Mouse (Mus musculus) neural tube, embryonic 11.5 days (tissue): ENCODE data around the gene Irak4. TPM values are rescaled to one million over a fixed set of nuclear protein-coding genes. Genes with fewer than 3 reads are reported as not detected.

Experiments used
- ATAC-seq: fragments of 200-750 bp; cut with Nextera tagmentation; 2 replicates; pipeline ENCODE4 v1.8.0; 2017; ENCODE audit warnings: moderate number of reproducible peaks, mild to moderate bottlenecking, moderate TSS enrichment, moderate library complexity; ENCODE audit not compliant: insufficient read depth, low FRiP score, low TSS enrichment
- DNase-seq: peaks from one replicate; pipeline ENCODE4 v3.0.0-alpha.2; 2015; ENCODE audit warnings: low spot score
- H3K27ac ChIP-seq: fragments of 300-500 bp; sonication (generic); 2 replicates; pipeline ENCODE4 v1.5.1; 2014; ENCODE audit warnings: low read depth, mild to moderate bottlenecking, low read length
- H3K27me3 ChIP-seq: fragments of 300-500 bp; sonication (generic); 2 replicates; pipeline ENCODE4 v1.6.1; 2014; ENCODE audit warnings: mild to moderate bottlenecking, low read length, mixed read lengths; ENCODE audit not compliant: control insufficient read depth, insufficient read depth
- H3K36me3 ChIP-seq: fragments of 300-500 bp; sonication (generic); 2 replicates; pipeline ENCODE4 v1.6.1; 2014; ENCODE audit warnings: mild to moderate bottlenecking, low read length, moderate library complexity, mixed read lengths; ENCODE audit not compliant: control insufficient read depth, insufficient read depth
- H3K4me1 ChIP-seq: fragments of 300-500 bp; sonication (generic); 2 replicates; pipeline ENCODE4 v1.6.1; 2014; ENCODE audit warnings: low read length, mixed read lengths; ENCODE audit not compliant: control insufficient read depth, insufficient read depth
- H3K4me2 ChIP-seq: fragments of 300-500 bp; sonication (generic); 2 replicates; pipeline ENCODE4 v1.6.1; 2014; ENCODE audit warnings: low read depth, mild to moderate bottlenecking, moderate library complexity
- H3K4me3 ChIP-seq: fragments of 300-500 bp; sonication (generic); 2 replicates; pipeline ENCODE4 v1.5.1; 2014; ENCODE audit warnings: low read depth, low read length
- H3K9ac ChIP-seq: fragments of 300-500 bp; sonication (generic); 2 replicates; pipeline ENCODE4 v1.6.1; 2014; ENCODE audit warnings: mild to moderate bottlenecking, low read length
- H3K9me3 ChIP-seq: fragments of 300-500 bp; sonication (generic); 2 replicates; pipeline ENCODE4 v1.6.1; 2016; ENCODE audit warnings: low read length; ENCODE audit not compliant: control insufficient read depth
- WGBS: fragments of 180-500 bp; shearing (Covaris S2); extraction: QIAGEN DNeasy Blood & Tissue Kit; methylation state at CpG from one replicate; pipeline ENCODE4 v1.1.7; 2014; 5-methylcytosine and 5-hydroxymethylcytosine counted together
- polyA plus RNA-seq: library from polyadenylated mRNA; unstranded; fragments of >200 nt; fragmentation: Nextera tagmentation; extraction: Ambion mirVana; gene quantifications from 2 replicates; pipeline ENCODE4 v1.2.1, GENCODE M21; 2014

Irak4 gene
- polyA plus RNA-seq, 1 experiment from 2014 or later, result 2.6 TPM

- no peak for ATAC-seq
- H3K9me3 ChIP-seq, result no peaks in the 10 kb centered on the region
- H3K36me3 ChIP-seq, result no peaks in the 10 kb centered on the region
- 72% methylated on average over 4 of the region's 4 CpGs for WGBS
- no peak overlapping the region for H3K9ac ChIP-seq
- H3K4me3 ChIP-seq, result no peak overlapping the region
- no peak for DNase-seq
- no peak overlapping the region for H3K4me2 ChIP-seq
- H3K27ac ChIP-seq, result no peak overlapping the region
- H3K4me1 ChIP-seq, result no peaks in the 10 kb centered on the region
- no peaks in the 10 kb centered on the region; the same call in 1 of the 2 replicates for H3K27me3 ChIP-seq
Measured at GRCm38 (mm10) chr15:94630553-94630952, 87.1 kb downstream of the Irak4 start.

Other genes with a start within 250 kb of the Irak4 start
- gene Adamts20, start 78.2 kb upstream of the Irak4 start, polyA plus RNA-seq, result 10.3 and 10.6 TPM in 2 replicates
- gene Pus7l, start 96 bp upstream of the Irak4 start, polyA plus RNA-seq, result 10.9 and 11.9 TPM in 2 replicates
- gene Twf1, start 46.2 kb downstream of the Irak4 start, polyA plus RNA-seq, result 106 and 107 TPM in 2 replicates
- 3.1 and 3.8 TPM in 2 replicates for gene Tmem117, start 85.6 kb downstream of the Irak4 start, polyA plus RNA-seq